In the genomic region with DNA sequence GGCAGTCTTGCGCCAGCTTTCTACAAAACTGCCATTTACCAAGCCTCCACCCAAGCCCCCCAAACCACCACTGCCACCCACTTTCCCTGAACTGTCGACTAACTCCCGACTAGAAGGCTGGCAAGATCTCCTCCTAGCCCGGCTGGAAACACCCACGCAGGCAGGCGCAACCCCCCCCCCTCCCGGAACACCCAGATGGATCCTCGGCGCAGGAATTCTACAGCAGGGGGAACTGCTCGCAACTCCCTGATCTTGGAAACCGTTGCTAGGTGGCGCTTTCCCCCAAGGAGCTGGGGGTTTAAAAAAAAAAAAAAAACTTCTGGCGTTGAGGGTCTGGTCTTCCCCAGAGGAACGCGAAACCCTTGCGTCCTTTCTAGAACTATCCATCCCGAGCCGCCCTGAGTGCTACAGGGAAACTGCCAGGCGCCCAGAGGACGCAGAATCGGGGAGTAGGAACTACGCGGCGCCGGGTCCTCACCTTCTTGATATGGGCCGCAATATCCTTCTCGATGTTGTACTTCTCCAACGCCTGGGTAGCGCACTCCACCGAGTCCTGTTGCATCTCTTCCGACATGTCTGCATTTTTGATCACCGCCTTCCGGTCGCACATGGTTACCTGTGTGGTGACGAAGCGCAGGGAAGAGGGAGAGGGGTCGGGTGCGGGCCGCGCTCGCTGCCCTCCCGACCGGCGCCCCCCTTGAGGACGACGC, we compare ENCODE assay signal across 8 mouse cellular contexts. TPM values are rescaled to one million over a fixed set of nuclear protein-coding genes. Genes with fewer than 3 reads are reported as not detected.
DNase-seq lines count a peak whose midpoint lies in the region; ATAC-seq and TF ChIP-seq lines count a peak whose summit lies in the region.

No protein-coding gene starts in this region.

- no peaks in the 10 kb centered on the region for H3K9me3 ChIP-seq in hindbrain, embryonic 13.5 days

- H3K27ac ChIP-seq in spleen, adult 2 months (ENCODE audit: insufficient read depth, low read length): peak overlapping the region; percentile 81
- H3K27ac ChIP-seq in hindbrain, embryonic 13.5 days: peak overlapping the region; percentile 96

- TF ChIP-seq CTCF in spleen, adult 2 months (IDR thresholded peaks at IDR 0.05; ENCODE audit: extremely low read depth, insufficient read depth, insufficient read length, insufficient replicate concordance): no peak

- peaks cover 9% of the 10 kb centered on the region for H3K36me3 ChIP-seq in spleen, adult 2 months (ENCODE audit: control insufficient read depth, insufficient read depth, low read length)
- peaks cover 38% of the 10 kb centered on the region for H3K36me3 ChIP-seq in hindbrain, embryonic 13.5 days

- 1% methylated on average over 46 of the region's 46 CpGs for WGBS in spleen, adult 2 months
- under 1% methylated on average over 46 of the region's 46 CpGs for WGBS in hindbrain, embryonic 13.5 days

- TF ChIP-seq POLR2A in spleen, adult 2 months (IDR thresholded peaks at IDR 0.05; ENCODE audit: low read depth, low read length): no peak

- H3K4me3 ChIP-seq in spleen, adult 2 months (ENCODE audit: extremely low read depth, insufficient read depth, insufficient read length): peak overlapping the region; percentile 81
- H3K4me3 ChIP-seq in hindbrain, embryonic 13.5 days: peak overlapping the region; percentile 86

- H3K27me3 ChIP-seq in spleen, adult 2 months (ENCODE audit: control insufficient read depth, insufficient read depth, low read length): no peaks in the 10 kb centered on the region
- H3K27me3 ChIP-seq in hindbrain, embryonic 13.5 days: peaks cover 7% of the 10 kb centered on the region; the same call in 1 of the 2 replicates

- H3K4me1 ChIP-seq in spleen, adult 2 months (ENCODE audit: control insufficient read depth, insufficient read depth, insufficient read length): peaks cover 2% of the 10 kb centered on the region; the same call in 1 of the 2 replicates
- H3K4me1 ChIP-seq in hindbrain, embryonic 13.5 days (replicated peaks): peaks cover 39% of the 10 kb centered on the region

- H3K9ac ChIP-seq in hindbrain, embryonic 13.5 days: peak overlapping the region; percentile 90

- peak overlapping the region; percentile 74 for H3K4me2 ChIP-seq in hindbrain, embryonic 13.5 days

- DNase-seq in spleen, adult 2 months (ENCODE audit: low read depth in 1 of 2, low spot score in 2 of 2): peak in 1 of 2 experiments; percentile 41
- no peak for DNase-seq in spleen, adult 12 weeks (ENCODE audit: low spot score)
- peak; percentile 64 to 65 for DNase-seq in cerebellum, postnatal 14 days
- peak; percentile 32 to 43 for DNase-seq in frontal cortex, postnatal 25 days (ENCODE audit: low spot score in 2 of 2)
- peak; percentile 51 to 53 for DNase-seq in layer of hippocampus, postnatal 25 days (ENCODE audit: extremely low spot score in 1 of 2, low spot score in 1 of 2)
- DNase-seq in lung, postnatal 25 days (ENCODE audit: low spot score): peak; percentile 60
- DNase-seq in right cerebral cortex, postnatal 10 days (ENCODE audit: low spot score in 2 of 2): peak; percentile 86

- ATAC-seq in hindbrain, embryonic 13.5 days (ENCODE audit: low FRiP score): peak; percentile 60

RNA-seq across cellular contexts. Expression of a gene that starts 0.6 kb away (rescaled TPM):
- polyA plus RNA-seq in spleen, adult 2 months (2012; rRNA removed): 135 and 214 TPM in 2 replicates
- polyA plus RNA-seq in hindbrain, embryonic 13.5 days (2015; fragmentation: Nextera tagmentation; extraction: Ambion mirVana): 1,285 and 1,377 TPM in 2 replicates
- total RNA-seq in layer of hippocampus, postnatal 25 days (2021): 100 to 1,000 TPM; 799 to 873 TPM

RNA-seq across cellular contexts. Expression of a gene that starts 20.7 kb away (rescaled TPM):
- polyA plus RNA-seq in spleen, adult 2 months (2012; rRNA removed): 6.3 and 6.6 TPM in 2 replicates
- polyA plus RNA-seq in hindbrain, embryonic 13.5 days (2015; fragmentation: Nextera tagmentation; extraction: Ambion mirVana): 53.1 and 56.5 TPM in 2 replicates
- 10 to 100 TPM; 38.5 to 42.8 TPM for total RNA-seq in layer of hippocampus, postnatal 25 days (2021)

RNA-seq across cellular contexts. Expression of a gene that starts 26.8 kb away (rescaled TPM):
- polyA plus RNA-seq in spleen, adult 2 months (2012; rRNA removed): 57.8 and 102 TPM in 2 replicates
- 165 and 181 TPM in 2 replicates for polyA plus RNA-seq in hindbrain, embryonic 13.5 days (2015; fragmentation: Nextera tagmentation; extraction: Ambion mirVana)
- 10 to 100 TPM; 79.8 to 90.6 TPM for total RNA-seq in layer of hippocampus, postnatal 25 days (2021)

RNA-seq across cellular contexts. Expression of a gene that starts 27.5 kb away (rescaled TPM):
- polyA plus RNA-seq in spleen, adult 2 months (2012; rRNA removed): 124 and 125 TPM in 2 replicates
- polyA plus RNA-seq in hindbrain, embryonic 13.5 days (2015; fragmentation: Nextera tagmentation; extraction: Ambion mirVana): 156 and 160 TPM in 2 replicates
- 100 to 1,000 TPM; 252 to 257 TPM for total RNA-seq in layer of hippocampus, postnatal 25 days (2021)

RNA-seq across cellular contexts. Expression of a gene that starts 40.8 kb away (rescaled TPM):
- polyA plus RNA-seq in spleen, adult 2 months (2012; rRNA removed): 4.9 and 5.8 TPM in 2 replicates
- polyA plus RNA-seq in hindbrain, embryonic 13.5 days (2015; fragmentation: Nextera tagmentation; extraction: Ambion mirVana): 31.8 and 32.6 TPM in 2 replicates
- 10 to 100 TPM; 21.5 to 24.4 TPM for total RNA-seq in layer of hippocampus, postnatal 25 days (2021)
